Mouse (Mus musculus): ENCODE results near the gene Ptprg. TPM values are rescaled to one million over a fixed set of nuclear protein-coding genes. Genes with fewer than 3 reads are reported as not detected.

Gene Ptprg
- polyA plus RNA-seq, 1 experiment from 2014 or later, result 48.0 TPM

- Histone ChIP-seq H3K9ac (ENCODE audit: low read length) (no peak overlapping the region), H3K27ac (ENCODE audit: low read depth, low read length) (no peak overlapping the region), H3K9me3 (ENCODE audit: control insufficient read depth, low read length) (no peaks in the 10 kb centered on the region), H3K4me1 (replicated peaks; ENCODE audit: control insufficient read depth, insufficient read depth, low read length) (no peaks in the 10 kb centered on the region), H3K36me3 (ENCODE audit: control insufficient read depth, insufficient read depth, low read length) (no peaks in the 10 kb centered on the region), H3K4me3 (ENCODE audit: low read depth, low read length) (no peak overlapping the region), H3K4me2 (ENCODE audit: low read depth, low read length, severe bottlenecking) (no peak overlapping the region), H3K27me3 (ENCODE audit: control insufficient read depth, insufficient read depth, low read length) (no peaks in the 10 kb centered on the region)
- ATAC-seq (replicated peaks; ENCODE audit: low FRiP score) (no peak), DNase-seq (ENCODE audit: low spot score) (no peak)
- WGBS, result 76% methylated on average over 7 of the region's 7 CpGs
Observed at GRCm38 (mm10) chr14:12072026-12072861, 518.9 kb downstream of the Ptprg start.

DNA sequence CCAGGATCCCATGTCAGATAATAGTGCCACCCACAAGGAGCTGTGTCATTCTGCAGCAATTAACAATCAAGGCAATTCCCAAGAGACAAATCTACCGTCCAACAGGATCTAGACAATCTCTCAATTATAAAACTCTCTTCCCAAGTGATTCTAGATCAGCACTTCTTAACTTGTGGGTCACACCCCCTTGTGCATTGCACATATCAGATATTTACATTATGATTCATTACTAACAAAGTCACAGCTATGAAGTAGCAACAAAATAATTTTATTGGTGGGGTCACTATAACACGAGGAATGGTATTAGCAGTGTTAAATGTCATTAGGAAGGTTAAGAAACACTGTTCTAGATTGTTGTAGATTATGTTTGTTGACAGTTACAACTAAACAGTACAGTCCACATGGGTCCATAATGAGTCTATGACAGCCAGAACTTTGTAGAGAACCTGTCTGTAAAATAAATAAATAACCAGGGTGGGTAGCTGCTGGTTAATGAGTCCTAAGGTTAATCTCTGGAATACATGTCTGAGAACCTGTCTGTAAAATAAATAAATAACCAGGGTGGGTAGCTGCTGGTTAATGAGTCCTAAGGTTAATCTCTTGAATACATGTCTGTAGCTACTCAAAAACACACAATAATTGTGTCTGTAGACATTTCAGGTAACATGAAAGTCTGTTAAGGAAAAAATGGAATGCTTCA, 520.2 kb downstream of the Ptprg start:
- no peak overlapping the region for H3K4me2 ChIP-seq (ENCODE audit: low read depth, low read length, severe bottlenecking)
- no peak for ATAC-seq (replicated peaks; ENCODE audit: low FRiP score)

GRCm38 (mm10) chr14:12077193-12077592, 523.9 kb downstream of the Ptprg start:
- H3K27me3 ChIP-seq (ENCODE audit: control insufficient read depth, insufficient read depth, low read length), result no peaks in the 10 kb centered on the region
- H3K4me3 ChIP-seq (ENCODE audit: low read depth, low read length), result no peak overlapping the region
- no peaks in the 10 kb centered on the region for H3K9me3 ChIP-seq (ENCODE audit: control insufficient read depth, low read length)
- H3K9ac ChIP-seq (ENCODE audit: low read length), result no peak overlapping the region
- H3K27ac ChIP-seq (ENCODE audit: low read depth, low read length), result no peak overlapping the region
- no peak for DNase-seq (ENCODE audit: low spot score)
- ATAC-seq (replicated peaks; ENCODE audit: low FRiP score), result no peak
- H3K36me3 ChIP-seq (ENCODE audit: control insufficient read depth, insufficient read depth, low read length), result no peaks in the 10 kb centered on the region
- H3K4me2 ChIP-seq (ENCODE audit: low read depth, low read length, severe bottlenecking), result no peak overlapping the region
- WGBS, result 91% methylated on average over 7 of the region's 7 CpGs
- peaks cover 6% of the 10 kb centered on the region for H3K4me1 ChIP-seq (replicated peaks; ENCODE audit: control insufficient read depth, insufficient read depth, low read length)

More for the DNA sequence above, 520.2 kb downstream of the Ptprg start:
- WGBS, result 85% methylated on average over 2 of the region's 2 CpGs
- Histone ChIP-seq H3K9me3 (ENCODE audit: control insufficient read depth, low read length) (no peaks in the 10 kb centered on the region), H3K4me3 (ENCODE audit: low read depth, low read length) (no peak overlapping the region), H3K9ac (ENCODE audit: low read length) (no peak overlapping the region), H3K36me3 (ENCODE audit: control insufficient read depth, insufficient read depth, low read length) (no peaks in the 10 kb centered on the region), H3K27me3 (ENCODE audit: control insufficient read depth, insufficient read depth, low read length) (no peaks in the 10 kb centered on the region), H3K27ac (ENCODE audit: low read depth, low read length) (no peak overlapping the region), H3K4me1 (replicated peaks; ENCODE audit: control insufficient read depth, insufficient read depth, low read length) (no peaks in the 10 kb centered on the region)
- DNase-seq (ENCODE audit: low spot score), result no peak

- H3K27ac ChIP-seq (ENCODE audit: low read depth, low read length), result no peak overlapping the region
- H3K4me2 ChIP-seq (ENCODE audit: low read depth, low read length, severe bottlenecking), result no peak overlapping the region
- no peaks in the 10 kb centered on the region for H3K27me3 ChIP-seq (ENCODE audit: control insufficient read depth, insufficient read depth, low read length)
- no peaks in the 10 kb centered on the region for H3K36me3 ChIP-seq (ENCODE audit: control insufficient read depth, insufficient read depth, low read length)
- H3K9me3 ChIP-seq (ENCODE audit: control insufficient read depth, low read length), result no peaks in the 10 kb centered on the region
- DNase-seq (ENCODE audit: low spot score), result no peak
- WGBS, result 65% methylated on average over 6 of the region's 6 CpGs
- H3K4me1 ChIP-seq (replicated peaks; ENCODE audit: control insufficient read depth, insufficient read depth, low read length), result peaks cover 6% of the 10 kb centered on the region
- H3K4me3 ChIP-seq (ENCODE audit: low read depth, low read length), result no peak overlapping the region
- no peak for ATAC-seq (replicated peaks; ENCODE audit: low FRiP score)
- H3K9ac ChIP-seq (ENCODE audit: low read length), result no peak overlapping the region
Observed at GRCm38 (mm10) chr14:12079250-12079649, 525.9 kb downstream of the Ptprg start.

GRCm38 (mm10) chr14:12079833-12080401, 526.6 kb downstream of the Ptprg start:
- Histone ChIP-seq H3K4me2 (ENCODE audit: low read depth, low read length, severe bottlenecking) (no peak overlapping the region), H3K4me1 (replicated peaks; ENCODE audit: control insufficient read depth, insufficient read depth, low read length) (peaks cover 6% of the 10 kb centered on the region), H3K36me3 (ENCODE audit: control insufficient read depth, insufficient read depth, low read length) (no peaks in the 10 kb centered on the region), H3K9ac (ENCODE audit: low read length) (no peak overlapping the region), H3K27me3 (ENCODE audit: control insufficient read depth, insufficient read depth, low read length) (no peaks in the 10 kb centered on the region), H3K4me3 (ENCODE audit: low read depth, low read length) (no peak overlapping the region), H3K27ac (ENCODE audit: low read depth, low read length) (no peak overlapping the region), H3K9me3 (ENCODE audit: control insufficient read depth, low read length) (no peaks in the 10 kb centered on the region)
- ATAC-seq (replicated peaks; ENCODE audit: low FRiP score) (peak; percentile 42), DNase-seq (ENCODE audit: low spot score) (no peak)
- 18% methylated on average over 4 of the region's 4 CpGs for WGBS

DNA sequence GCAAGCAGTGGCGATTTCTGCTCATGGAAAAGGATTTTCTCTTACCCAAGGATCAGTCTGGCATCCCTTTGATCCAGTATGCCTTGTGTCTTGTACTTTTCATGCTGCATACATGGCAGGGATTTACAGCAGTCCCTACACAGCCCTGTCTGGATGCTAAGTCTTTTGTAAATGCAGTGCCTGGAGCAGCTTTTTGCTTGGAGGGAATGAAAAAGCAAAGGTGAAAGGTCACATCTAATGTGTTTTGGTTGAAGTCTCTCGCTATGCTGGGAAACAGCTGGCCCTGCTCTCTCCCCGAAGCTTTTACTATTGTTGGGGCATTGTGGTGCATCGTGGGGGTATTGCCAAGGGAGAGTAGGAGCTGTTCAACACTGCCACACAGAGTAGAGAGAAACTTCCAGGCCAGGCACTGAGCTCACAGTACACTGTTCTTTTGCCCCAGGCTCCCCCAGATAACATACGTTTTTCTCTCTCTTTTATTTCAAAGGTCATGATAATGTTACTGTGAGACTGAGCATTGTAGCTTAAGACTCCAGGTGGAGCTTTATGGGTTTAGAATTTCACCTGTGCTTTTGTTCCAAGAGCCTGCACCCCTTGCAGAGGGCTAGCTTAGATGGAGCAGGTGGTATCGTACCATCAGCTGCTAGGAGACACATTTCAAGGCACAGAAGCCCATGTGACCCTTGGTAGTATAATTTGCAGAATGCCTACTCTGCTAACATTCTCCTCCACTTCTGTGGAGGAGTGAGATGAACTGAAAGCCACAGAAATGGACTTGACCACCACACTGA, 529.0 kb downstream of the Ptprg start:
- H3K4me2 ChIP-seq (ENCODE audit: low read depth, low read length, severe bottlenecking), result no peak overlapping the region
- H3K4me1 ChIP-seq (replicated peaks; ENCODE audit: control insufficient read depth, insufficient read depth, low read length), result peaks cover 10% of the 10 kb centered on the region
- no peak overlapping the region for H3K27ac ChIP-seq (ENCODE audit: low read depth, low read length)
- ATAC-seq (replicated peaks; ENCODE audit: low FRiP score) (peak; percentile 67), DNase-seq (ENCODE audit: low spot score) (peak; percentile 53)
- H3K27me3 ChIP-seq (ENCODE audit: control insufficient read depth, insufficient read depth, low read length), result no peaks in the 10 kb centered on the region
- H3K4me3 ChIP-seq (ENCODE audit: low read depth, low read length), result no peak overlapping the region
- 14% methylated on average over 6 of the region's 6 CpGs for WGBS
- no peaks in the 10 kb centered on the region for H3K9me3 ChIP-seq (ENCODE audit: control insufficient read depth, low read length)
- no peak overlapping the region for H3K9ac ChIP-seq (ENCODE audit: low read length)
- H3K36me3 ChIP-seq (ENCODE audit: control insufficient read depth, insufficient read depth, low read length), result no peaks in the 10 kb centered on the region

DNA sequence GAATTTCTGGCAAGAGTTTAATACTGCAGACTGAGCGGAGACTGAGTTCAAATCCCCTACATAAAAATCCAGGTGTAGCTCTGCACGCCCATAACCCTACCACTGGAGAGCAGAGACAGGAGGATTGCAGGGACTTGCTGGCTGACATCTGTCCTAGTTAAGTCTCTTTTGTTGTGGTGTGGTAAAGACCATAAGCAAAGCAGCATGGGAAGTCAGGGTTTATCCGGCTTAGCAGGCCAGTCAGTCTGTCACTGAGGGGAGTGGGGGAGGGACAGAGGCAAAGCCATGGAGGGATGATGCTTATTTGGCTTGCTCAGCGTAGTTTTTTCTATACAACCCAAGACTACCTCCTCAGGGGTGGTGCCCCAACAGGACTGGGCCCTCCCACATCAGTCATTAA, 530.7 kb downstream of the Ptprg start:
- WGBS, result 56% methylated on average over 4 of the region's 4 CpGs
- Histone ChIP-seq H3K9ac (ENCODE audit: low read length) (no peak overlapping the region), H3K27me3 (ENCODE audit: control insufficient read depth, insufficient read depth, low read length) (no peaks in the 10 kb centered on the region), H3K9me3 (ENCODE audit: control insufficient read depth, low read length) (no peaks in the 10 kb centered on the region), H3K36me3 (ENCODE audit: control insufficient read depth, insufficient read depth, low read length) (no peaks in the 10 kb centered on the region), H3K4me1 (replicated peaks; ENCODE audit: control insufficient read depth, insufficient read depth, low read length) (peaks cover 10% of the 10 kb centered on the region), H3K4me2 (ENCODE audit: low read depth, low read length, severe bottlenecking) (no peak overlapping the region), H3K27ac (ENCODE audit: low read depth, low read length) (no peak overlapping the region), H3K4me3 (ENCODE audit: low read depth, low read length) (no peak overlapping the region)
- DNase-seq (ENCODE audit: low spot score) (no peak), ATAC-seq (replicated peaks; ENCODE audit: low FRiP score) (no peak)

GRCm38 (mm10) chr14:12085078-12085477, 531.7 kb downstream of the Ptprg start:
- DNase-seq (ENCODE audit: low spot score) (no peak), ATAC-seq (replicated peaks; ENCODE audit: low FRiP score) (no peak)
- WGBS, result 94% methylated on average over 4 of the region's 4 CpGs
- H3K4me1 ChIP-seq (replicated peaks; ENCODE audit: control insufficient read depth, insufficient read depth, low read length), result peaks cover 8% of the 10 kb centered on the region
- H3K27ac ChIP-seq (ENCODE audit: low read depth, low read length), result no peak overlapping the region
- no peak overlapping the region for H3K9ac ChIP-seq (ENCODE audit: low read length)
- H3K36me3 ChIP-seq (ENCODE audit: control insufficient read depth, insufficient read depth, low read length), result no peaks in the 10 kb centered on the region
- H3K27me3 ChIP-seq (ENCODE audit: control insufficient read depth, insufficient read depth, low read length), result no peaks in the 10 kb centered on the region
- no peak overlapping the region for H3K4me2 ChIP-seq (ENCODE audit: low read depth, low read length, severe bottlenecking)
- H3K4me3 ChIP-seq (ENCODE audit: low read depth, low read length), result no peak overlapping the region
- H3K9me3 ChIP-seq (ENCODE audit: control insufficient read depth, low read length), result no peaks in the 10 kb centered on the region
